Mouse (Mus musculus) lung, embryonic 15.5 days (tissue): ENCODE measurements around the gene Pde4d. TPM values are rescaled to one million over a fixed set of nuclear protein-coding genes. Genes with fewer than 3 reads are reported as not detected.
A peak's percentile ranks its signal among the peaks of the same experiment; 100 is the strongest.

Experiments used
- ATAC-seq: fragments of 200-750 bp; cut with Nextera tagmentation; 2 replicates; pipeline ENCODE4 v1.8.0; 2017; ENCODE audit warnings: moderate number of reproducible peaks, borderline replicate concordance; ENCODE audit not compliant: low FRiP score, low TSS enrichment; ENCODE audit errors: extremely low read depth
- H3K27ac ChIP-seq: fragments of 300-500 bp; sonication (generic); 2 replicates; pipeline ENCODE4 v1.5.1; 2015; ENCODE audit warnings: moderate library complexity, mild to moderate bottlenecking, inconsistent platforms
- H3K27me3 ChIP-seq: fragments of 300-500 bp; sonication (generic); 2 replicates; pipeline ENCODE4 v1.6.1; 2015; ENCODE audit warnings: inconsistent platforms
- H3K36me3 ChIP-seq: fragments of 300-500 bp; sonication (generic); 2 replicates; pipeline ENCODE4 v1.6.1; 2015; ENCODE audit warnings: inconsistent platforms
- H3K4me1 ChIP-seq: fragments of 300-500 bp; sonication (generic); 2 replicates; pipeline ENCODE4 v1.6.1; 2015; ENCODE audit warnings: inconsistent platforms
- H3K4me2 ChIP-seq: fragments of 300-500 bp; sonication (generic); 2 replicates; pipeline ENCODE4 v1.6.1; 2015; ENCODE audit warnings: inconsistent platforms, mild to moderate bottlenecking, moderate library complexity
- H3K4me3 ChIP-seq: fragments of 300-500 bp; sonication (generic); 2 replicates; pipeline ENCODE4 v1.5.1; 2015; ENCODE audit warnings: mild to moderate bottlenecking, inconsistent platforms
- H3K9ac ChIP-seq: fragments of 300-500 bp; sonication (generic); 2 replicates; pipeline ENCODE4 v1.6.1; 2015; ENCODE audit warnings: inconsistent platforms
- H3K9me3 ChIP-seq: fragments of 300-500 bp; sonication (generic); 2 replicates; pipeline ENCODE4 v1.6.1; 2016; ENCODE audit warnings: inconsistent platforms
- WGBS: fragments of 180-500 bp; shearing (Covaris S2); methylation state at CpG from one replicate; pipeline ENCODE4 v1.1.7; 2015; 5-methylcytosine and 5-hydroxymethylcytosine counted together
- polyA plus RNA-seq: library from polyadenylated mRNA; unstranded; fragments of >200 nt; fragmentation: Nextera tagmentation; extraction: Ambion mirVana; gene quantifications from 2 replicates; pipeline ENCODE4 v1.2.1, GENCODE M21; 2015

The Pde4d gene
- polyA plus RNA-seq, 1 experiment from 2014 or later: 18.2 TPM

DNA sequence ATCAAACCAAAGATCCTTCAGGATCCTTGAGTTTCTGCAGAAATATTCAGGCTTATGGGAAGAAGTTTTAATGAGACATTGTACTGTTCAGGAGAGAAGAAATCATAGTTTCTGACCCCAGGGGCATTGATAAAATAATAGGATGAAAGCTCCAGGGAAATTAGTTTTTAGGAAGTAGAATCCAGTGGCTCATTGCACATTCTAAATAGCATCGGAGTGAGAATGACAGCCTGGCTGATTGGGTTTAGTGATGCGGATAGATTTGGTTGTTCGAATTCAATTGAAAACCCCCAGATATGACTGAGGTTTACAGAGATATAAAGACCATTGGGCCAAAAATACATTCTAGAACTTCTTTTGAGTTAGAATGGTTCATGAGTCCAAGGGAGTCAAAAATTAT, 970.7 kb downstream of the Pde4d start:
- H3K9me3 ChIP-seq: no peaks in the 10 kb centered on the region
- no peak overlapping the region for H3K9ac ChIP-seq
- no peak for ATAC-seq
- H3K4me3 ChIP-seq: no peak overlapping the region
- peaks cover 1% of the 10 kb centered on the region; the same call in 1 of the 2 replicates for H3K4me1 ChIP-seq
- no peaks in the 10 kb centered on the region for H3K27me3 ChIP-seq
- no peak overlapping the region for H3K4me2 ChIP-seq
- WGBS: 90% methylated on average over 3 of the region's 3 CpGs
- H3K27ac ChIP-seq: no peak overlapping the region
- no peaks in the 10 kb centered on the region for H3K36me3 ChIP-seq

DNA sequence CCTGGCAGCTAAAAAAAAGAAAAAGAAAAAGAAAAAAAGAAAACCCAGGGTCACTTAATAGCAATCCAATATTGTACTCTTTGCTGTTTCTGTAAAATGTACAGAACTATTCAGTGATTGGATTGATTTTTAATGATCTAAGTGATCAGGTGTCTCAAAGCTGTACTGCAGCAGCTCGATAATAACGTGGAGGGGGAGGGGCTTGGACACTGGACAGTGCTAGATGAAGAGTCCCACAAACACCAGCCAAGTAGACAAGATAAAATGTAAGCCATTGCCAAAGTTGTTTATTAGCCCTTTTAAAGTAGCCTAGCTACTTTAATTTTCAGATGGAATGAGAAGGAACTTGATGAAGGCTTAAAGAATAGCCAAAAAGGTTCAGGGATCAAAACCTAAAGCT, 975.2 kb downstream of the Pde4d start:
- Histone ChIP-seq H3K4me1 (peaks cover 4% of the 10 kb centered on the region; the same call in 1 of the 2 replicates), H3K9me3 (no peaks in the 10 kb centered on the region), H3K4me2 (no peak overlapping the region), H3K27ac (no peak overlapping the region), H3K36me3 (no peaks in the 10 kb centered on the region), H3K27me3 (no peaks in the 10 kb centered on the region), H3K4me3 (no peak overlapping the region), H3K9ac (no peak overlapping the region)
- ATAC-seq: no peak
- 4% methylated on average over 2 of the region's 2 CpGs for WGBS

GRCm38 (mm10) chr13:109425548-109425947, 975.8 kb downstream of the Pde4d start:
- Histone ChIP-seq H3K4me3 (no peak overlapping the region), H3K9me3 (no peaks in the 10 kb centered on the region), H3K4me1 (peaks cover 4% of the 10 kb centered on the region; the same call in 1 of the 2 replicates), H3K36me3 (no peaks in the 10 kb centered on the region), H3K27ac (no peak overlapping the region), H3K27me3 (no peaks in the 10 kb centered on the region), H3K9ac (no peak overlapping the region), H3K4me2 (no peak overlapping the region)
- WGBS: 53% methylated on average over 13 of the region's 13 CpGs
- ATAC-seq: no peak

- no peaks in the 10 kb centered on the region for H3K27me3 ChIP-seq
- no peak overlapping the region for H3K4me2 ChIP-seq
- H3K4me3 ChIP-seq: no peak overlapping the region
- H3K36me3 ChIP-seq: no peaks in the 10 kb centered on the region
- peaks cover 4% of the 10 kb centered on the region; the same call in 1 of the 2 replicates for H3K4me1 ChIP-seq
- 87% methylated on average over 5 of the region's 5 CpGs for WGBS
- no peak overlapping the region for H3K27ac ChIP-seq
- no peaks in the 10 kb centered on the region for H3K9me3 ChIP-seq
- no peak overlapping the region for H3K9ac ChIP-seq
- no peak for ATAC-seq
Measured at GRCm38 (mm10) chr13:109426058-109426457, 976.3 kb downstream of the Pde4d start.

DNA sequence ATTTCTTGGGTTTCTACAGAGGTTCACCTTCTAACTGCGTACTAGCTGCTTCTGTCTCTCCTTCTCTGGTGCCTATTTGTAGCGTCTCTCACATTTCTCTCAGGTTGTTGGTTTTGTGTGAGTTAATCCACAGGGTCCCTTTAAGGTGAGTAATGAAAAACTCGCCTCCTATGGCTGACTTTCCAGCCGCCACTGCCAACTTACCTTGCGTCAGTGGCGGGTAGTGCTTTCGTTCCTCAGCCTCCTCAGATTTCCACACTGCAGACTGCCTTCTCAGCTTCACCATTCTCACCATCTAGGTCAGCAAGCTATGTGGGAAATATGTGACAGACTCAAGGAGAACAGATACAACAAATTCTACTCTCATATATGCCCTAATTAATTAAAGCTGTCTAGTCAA, 977.8 kb downstream of the Pde4d start:
- Histone ChIP-seq H3K9ac (no peak overlapping the region), H3K27me3 (no peaks in the 10 kb centered on the region), H3K4me3 (no peak overlapping the region), H3K27ac (no peak overlapping the region), H3K4me1 (peaks cover 4% of the 10 kb centered on the region; the same call in 1 of the 2 replicates), H3K9me3 (no peaks in the 10 kb centered on the region), H3K36me3 (no peaks in the 10 kb centered on the region), H3K4me2 (no peak overlapping the region)
- WGBS: 63% methylated on average over 7 of the region's 7 CpGs
- no peak for ATAC-seq

GRCm38 (mm10) chr13:109429544-109429943, 979.8 kb downstream of the Pde4d start:
- Histone ChIP-seq H3K27ac (no peak overlapping the region), H3K27me3 (no peaks in the 10 kb centered on the region), H3K36me3 (no peaks in the 10 kb centered on the region), H3K9me3 (no peaks in the 10 kb centered on the region), H3K4me2 (no peak overlapping the region), H3K4me3 (no peak overlapping the region), H3K4me1 (peaks cover 4% of the 10 kb centered on the region; the same call in 1 of the 2 replicates), H3K9ac (no peak overlapping the region)
- ATAC-seq: no peak
- WGBS: 89% methylated on average over 2 of the region's 2 CpGs

DNA sequence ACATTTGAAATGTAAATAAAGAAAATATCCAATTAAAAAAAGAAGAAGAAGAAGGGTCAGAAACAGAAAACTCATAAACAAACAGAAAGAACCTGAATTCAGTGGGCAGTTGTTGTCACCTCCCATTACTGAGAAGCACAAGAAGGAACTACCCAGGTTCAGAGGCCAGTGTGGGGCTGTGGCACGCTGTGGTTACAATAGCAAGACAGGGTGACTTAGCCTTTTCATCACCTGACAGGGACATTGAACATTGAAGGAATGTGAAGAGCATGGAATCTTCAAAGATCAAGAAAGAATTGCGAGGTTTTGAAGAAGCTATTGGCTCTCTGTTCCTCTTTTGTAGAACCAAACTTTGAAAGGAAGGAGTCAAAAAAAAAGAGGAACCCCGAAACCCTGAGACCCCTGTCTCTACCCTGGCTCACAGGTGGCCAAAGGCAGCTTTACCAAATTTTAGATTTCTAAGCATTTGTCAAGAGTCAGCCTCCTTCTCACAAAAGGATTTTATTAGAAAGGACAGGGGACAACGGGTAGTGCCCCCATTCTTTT, 987.6 kb downstream of the Pde4d start:
- Histone ChIP-seq H3K9me3 (no peaks in the 10 kb centered on the region), H3K4me3 (no peak overlapping the region), H3K27ac (no peak overlapping the region), H3K9ac (no peak overlapping the region), H3K27me3 (no peaks in the 10 kb centered on the region), H3K36me3 (no peaks in the 10 kb centered on the region), H3K4me1 (peaks cover 13% of the 10 kb centered on the region), H3K4me2 (no peak overlapping the region)
- no peak for ATAC-seq
- WGBS: 50% methylated on average over 4 of the region's 4 CpGs

GRCm38 (mm10) chr13:109439436-109440161, 989.9 kb downstream of the Pde4d start:
- WGBS: 50% methylated on average over 5 of the region's 5 CpGs
- H3K27ac ChIP-seq: peak overlapping the region; percentile 93
- peak overlapping the region; percentile 83 for H3K4me2 ChIP-seq
- H3K36me3 ChIP-seq: no peaks in the 10 kb centered on the region
- no peaks in the 10 kb centered on the region for H3K9me3 ChIP-seq
- no peaks in the 10 kb centered on the region for H3K27me3 ChIP-seq
- peak overlapping the region; percentile 57 for H3K4me3 ChIP-seq
- no peak for ATAC-seq
- no peak overlapping the region for H3K9ac ChIP-seq
- peaks cover 13% of the 10 kb centered on the region for H3K4me1 ChIP-seq

DNA sequence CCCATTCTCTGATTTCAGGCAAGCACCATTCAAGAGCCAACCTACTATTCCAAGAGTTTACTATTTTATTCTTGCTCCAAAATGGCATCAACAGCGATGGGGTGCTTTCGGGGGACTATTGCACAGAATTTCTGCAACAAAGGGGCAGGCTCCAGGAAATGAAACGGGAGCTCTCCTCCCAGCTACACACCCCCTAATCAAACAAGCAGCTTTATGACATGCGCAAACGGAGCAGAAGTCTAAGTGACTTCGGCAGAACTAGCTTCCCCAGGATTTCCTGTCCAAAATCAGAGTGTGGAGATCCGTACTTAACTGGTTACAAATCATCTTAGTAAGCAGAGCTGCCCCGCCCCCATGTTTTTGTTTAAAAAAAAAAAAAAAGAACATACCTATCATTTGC, 990.6 kb downstream of the Pde4d start:
- H3K4me2 ChIP-seq: peak overlapping the region; percentile 83
- H3K9me3 ChIP-seq: no peaks in the 10 kb centered on the region
- H3K27me3 ChIP-seq: no peaks in the 10 kb centered on the region
- peaks cover 13% of the 10 kb centered on the region for H3K4me1 ChIP-seq
- H3K4me3 ChIP-seq: peak overlapping the region; percentile 57
- peak overlapping the region; percentile 93 for H3K27ac ChIP-seq
- WGBS: under 1% methylated on average over 8 of the region's 8 CpGs
- peak overlapping the region; percentile 45 for H3K9ac ChIP-seq
- no peaks in the 10 kb centered on the region for H3K36me3 ChIP-seq
- ATAC-seq: peak; percentile 86; the same call in 1 of the 2 replicates

DNA sequence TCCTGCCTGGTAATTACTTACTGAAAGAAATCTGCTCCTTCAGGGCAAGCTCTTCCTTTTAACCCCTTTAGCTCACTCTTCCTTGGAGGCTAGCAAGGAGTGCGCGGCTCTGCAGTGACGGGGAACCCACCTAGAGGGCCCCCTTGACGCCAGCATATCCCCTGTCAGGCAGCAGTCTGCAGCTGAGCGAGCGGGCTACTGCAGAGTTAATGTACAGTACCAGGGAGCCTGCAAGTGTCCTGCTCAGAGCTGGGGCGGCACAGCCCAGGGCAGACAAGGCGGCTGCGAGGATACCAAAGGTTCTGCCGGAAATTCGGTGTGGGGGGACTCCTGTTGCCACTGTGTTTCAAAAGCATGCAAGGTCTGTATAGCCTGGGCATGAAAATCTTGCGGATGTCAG, 991.1 kb downstream of the Pde4d start:
- Histone ChIP-seq H3K27ac (peak overlapping the region; percentile 93), H3K4me3 (peak overlapping the region; percentile 57), H3K27me3 (no peaks in the 10 kb centered on the region), H3K4me1 (peaks cover 13% of the 10 kb centered on the region), H3K36me3 (no peaks in the 10 kb centered on the region), H3K9me3 (no peaks in the 10 kb centered on the region), H3K9ac (peak overlapping the region; percentile 45), H3K4me2 (peak overlapping the region; percentile 83)
- ATAC-seq: peak; percentile 98
- under 1% methylated on average over 12 of the region's 12 CpGs for WGBS

DNA sequence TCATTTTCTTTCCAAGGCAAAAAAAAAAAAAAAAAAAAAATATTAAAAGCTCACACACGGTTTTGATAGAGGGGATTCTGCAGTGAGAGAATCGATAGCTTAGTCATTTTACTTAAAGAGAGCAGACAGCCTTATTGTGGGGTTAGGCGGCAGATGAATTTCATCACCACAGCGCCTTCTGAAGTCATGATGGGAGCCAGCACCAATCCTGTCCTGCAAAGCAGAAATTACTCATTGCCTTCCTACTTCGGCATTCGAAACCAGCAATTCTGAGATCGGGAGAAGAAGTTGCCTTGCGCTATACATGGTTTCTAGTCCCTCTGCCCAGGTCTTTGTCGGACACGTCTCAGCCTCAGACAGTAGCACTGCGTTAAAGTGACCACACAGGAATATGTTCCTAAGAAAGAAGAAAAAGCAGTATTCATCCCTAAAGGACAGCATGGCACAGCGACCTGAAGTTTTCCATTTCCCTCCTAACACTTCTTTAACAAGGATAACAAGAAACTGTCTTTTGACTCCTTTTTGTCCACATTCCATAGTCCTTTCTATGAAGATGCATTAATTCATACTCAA, 991.7 kb downstream of the Pde4d start:
- Histone ChIP-seq H3K36me3 (no peaks in the 10 kb centered on the region), H3K9ac (peak overlapping the region; percentile 45), H3K4me2 (peak overlapping the region; percentile 83), H3K4me3 (peak overlapping the region; percentile 57), H3K9me3 (no peaks in the 10 kb centered on the region), H3K27ac (peak overlapping the region; percentile 93), H3K4me1 (peaks cover 13% of the 10 kb centered on the region), H3K27me3 (no peaks in the 10 kb centered on the region)
- 16% methylated on average over 12 of the region's 12 CpGs for WGBS
- ATAC-seq: peak; percentile 34; the same call in 1 of the 2 replicates

- Histone ChIP-seq H3K27ac (no peak overlapping the region), H3K4me1 (peaks cover 5% of the 10 kb centered on the region; the same call in 1 of the 2 replicates), H3K4me3 (no peak overlapping the region), H3K36me3 (no peaks in the 10 kb centered on the region), H3K4me2 (no peak overlapping the region), H3K9me3 (no peaks in the 10 kb centered on the region), H3K27me3 (no peaks in the 10 kb centered on the region), H3K9ac (no peak overlapping the region)
- 79% methylated on average over 7 of the region's 7 CpGs for WGBS
- no peak for ATAC-seq
Measured at GRCm38 (mm10) chr13:109446138-109446537, 996.4 kb downstream of the Pde4d start.
